Mouse (Mus musculus): ENCODE measurements around the gene D10Wsu102e. TPM values are rescaled to one million over a fixed set of nuclear protein-coding genes. Genes with fewer than 3 reads are reported as not detected.
"Not testable (repeated sequence)": the region's sequence is repeated elsewhere in the genome, so short reads cannot be mapped to it uniquely, and the experiment has no call there.

Gene D10Wsu102e
- polyA plus RNA-seq, 1 experiment from 2014 or later, result 0.77 TPM

GRCm38 (mm10) chr10:83374045-83374656 lies 14.1 kb downstream of the D10Wsu102e start:
- peaks cover 16% of the 10 kb centered on the region; the same call in 1 of the 2 replicates for H3K36me3 ChIP-seq (ENCODE audit: control insufficient read depth, insufficient read depth, low read length)
- no peak overlapping the region for H3K27ac ChIP-seq (ENCODE audit: low read length)
- 74% methylated on average over 3 of the region's 3 CpGs for WGBS
- no peak overlapping the region for H3K9ac ChIP-seq (replicated peaks; ENCODE audit: low read depth, low read length)
- ATAC-seq (ENCODE audit: insufficient number of reproducible peaks, insufficient read depth, low FRiP score, low read depth), result peak; percentile 53; the same call in 1 of the 2 replicates
- no peaks in the 10 kb centered on the region for H3K9me3 ChIP-seq (ENCODE audit: control insufficient read depth, low read depth, low read length)
- H3K27me3 ChIP-seq (ENCODE audit: control insufficient read depth, insufficient read depth, low read length), result no peaks in the 10 kb centered on the region
- no peaks in the 10 kb centered on the region for H3K4me1 ChIP-seq (ENCODE audit: control insufficient read depth, insufficient read depth, low read length)
- no peak overlapping the region for H3K4me2 ChIP-seq (replicated peaks; ENCODE audit: low read depth, low read length)
- H3K4me3 ChIP-seq (ENCODE audit: low read depth, low read length), result no peak overlapping the region

GRCm38 (mm10) chr10:83375458-83375857 lies 15.4 kb downstream of the D10Wsu102e start:
- not testable (repeated sequence) for H3K4me3 ChIP-seq (ENCODE audit: low read depth, low read length); H3K27ac ChIP-seq (ENCODE audit: low read length); H3K4me1 ChIP-seq (ENCODE audit: control insufficient read depth, insufficient read depth, low read length); H3K27me3 ChIP-seq (ENCODE audit: control insufficient read depth, insufficient read depth, low read length); H3K4me2 ChIP-seq (replicated peaks; ENCODE audit: low read depth, low read length); H3K9me3 ChIP-seq (ENCODE audit: control insufficient read depth, low read depth, low read length); H3K9ac ChIP-seq (replicated peaks; ENCODE audit: low read depth, low read length); ATAC-seq (ENCODE audit: insufficient number of reproducible peaks, insufficient read depth, low FRiP score, low read depth)
- 94% methylated on average over 5 of the region's 5 CpGs for WGBS
- H3K36me3 ChIP-seq (ENCODE audit: control insufficient read depth, insufficient read depth, low read length), result peaks cover 15% of the 10 kb centered on the region; the same call in 1 of the 2 replicates

- no peak for ATAC-seq (ENCODE audit: insufficient number of reproducible peaks, insufficient read depth, low FRiP score, low read depth)
- no peaks in the 10 kb centered on the region for H3K27me3 ChIP-seq (ENCODE audit: control insufficient read depth, insufficient read depth, low read length)
- peaks cover 3% of the 10 kb centered on the region; the same call in 1 of the 2 replicates for H3K9me3 ChIP-seq (ENCODE audit: control insufficient read depth, low read depth, low read length)
- no peak overlapping the region for H3K9ac ChIP-seq (replicated peaks; ENCODE audit: low read depth, low read length)
- no peaks in the 10 kb centered on the region for H3K4me1 ChIP-seq (ENCODE audit: control insufficient read depth, insufficient read depth, low read length)
- no peak overlapping the region for H3K4me3 ChIP-seq (ENCODE audit: low read depth, low read length)
- 89% methylated on average over 8 of the region's 8 CpGs for WGBS
- H3K4me2 ChIP-seq (replicated peaks; ENCODE audit: low read depth, low read length), result no peak overlapping the region
- H3K27ac ChIP-seq (ENCODE audit: low read length), result no peak overlapping the region
- H3K36me3 ChIP-seq (ENCODE audit: control insufficient read depth, insufficient read depth, low read length), result peaks cover 2% of the 10 kb centered on the region; the same call in 1 of the 2 replicates
Observed at GRCm38 (mm10) chr10:83376911-83377682, 17.1 kb downstream of the D10Wsu102e start.

GRCm38 (mm10) chr10:83378083-83378833 lies 18.2 kb downstream of the D10Wsu102e start:
- WGBS, result 73% methylated on average over 9 of the region's 9 CpGs
- Histone ChIP-seq H3K4me2 (replicated peaks; ENCODE audit: low read depth, low read length) (no peak overlapping the region), H3K36me3 (ENCODE audit: control insufficient read depth, insufficient read depth, low read length) (no peaks in the 10 kb centered on the region), H3K9ac (replicated peaks; ENCODE audit: low read depth, low read length) (no peak overlapping the region), H3K27ac (ENCODE audit: low read length) (no peak overlapping the region), H3K9me3 (ENCODE audit: control insufficient read depth, low read depth, low read length) (peaks cover 3% of the 10 kb centered on the region; the same call in 1 of the 2 replicates), H3K4me1 (ENCODE audit: control insufficient read depth, insufficient read depth, low read length) (no peaks in the 10 kb centered on the region), H3K4me3 (ENCODE audit: low read depth, low read length) (no peak overlapping the region), H3K27me3 (ENCODE audit: control insufficient read depth, insufficient read depth, low read length) (no peaks in the 10 kb centered on the region)
- 0 out of 2 replicates have a peak, but pooled peaks have one; percentile 28 for ATAC-seq (ENCODE audit: insufficient number of reproducible peaks, insufficient read depth, low FRiP score, low read depth)

GRCm38 (mm10) chr10:83380501-83380900 lies 20.5 kb downstream of the D10Wsu102e start:
- WGBS, result 88% methylated on average over 2 of the region's 2 CpGs
- Histone ChIP-seq H3K9me3 (ENCODE audit: control insufficient read depth, low read depth, low read length) (peaks cover 3% of the 10 kb centered on the region; the same call in 1 of the 2 replicates), H3K27me3 (ENCODE audit: control insufficient read depth, insufficient read depth, low read length) (no peaks in the 10 kb centered on the region), H3K27ac (ENCODE audit: low read length) (no peak overlapping the region), H3K36me3 (ENCODE audit: control insufficient read depth, insufficient read depth, low read length) (no peaks in the 10 kb centered on the region), H3K4me1 (ENCODE audit: control insufficient read depth, insufficient read depth, low read length) (no peaks in the 10 kb centered on the region), H3K4me3 (ENCODE audit: low read depth, low read length) (no peak overlapping the region), H3K4me2 (replicated peaks; ENCODE audit: low read depth, low read length) (no peak overlapping the region), H3K9ac (replicated peaks; ENCODE audit: low read depth, low read length) (no peak overlapping the region)
- no peak for ATAC-seq (ENCODE audit: insufficient number of reproducible peaks, insufficient read depth, low FRiP score, low read depth)

GRCm38 (mm10) chr10:83382528-83382927 lies 22.5 kb downstream of the D10Wsu102e start:
- Histone ChIP-seq H3K27ac (ENCODE audit: low read length) (no peak overlapping the region), H3K4me2 (replicated peaks; ENCODE audit: low read depth, low read length) (no peak overlapping the region), H3K27me3 (ENCODE audit: control insufficient read depth, insufficient read depth, low read length) (no peaks in the 10 kb centered on the region), H3K9ac (replicated peaks; ENCODE audit: low read depth, low read length) (no peak overlapping the region), H3K4me1 (ENCODE audit: control insufficient read depth, insufficient read depth, low read length) (no peaks in the 10 kb centered on the region), H3K36me3 (ENCODE audit: control insufficient read depth, insufficient read depth, low read length) (no peaks in the 10 kb centered on the region), H3K4me3 (ENCODE audit: low read depth, low read length) (no peak overlapping the region), H3K9me3 (ENCODE audit: control insufficient read depth, low read depth, low read length) (peaks cover 3% of the 10 kb centered on the region; the same call in 1 of the 2 replicates)
- no peak for ATAC-seq (ENCODE audit: insufficient number of reproducible peaks, insufficient read depth, low FRiP score, low read depth)
- 77% methylated on average over 4 of the region's 4 CpGs for WGBS

- no peaks in the 10 kb centered on the region for H3K27me3 ChIP-seq (ENCODE audit: control insufficient read depth, insufficient read depth, low read length)
- H3K9ac ChIP-seq (replicated peaks; ENCODE audit: low read depth, low read length), result no peak overlapping the region
- H3K4me1 ChIP-seq (ENCODE audit: control insufficient read depth, insufficient read depth, low read length), result no peaks in the 10 kb centered on the region
- WGBS, result 72% methylated on average over 2 of the region's 2 CpGs
- no peak overlapping the region for H3K27ac ChIP-seq (ENCODE audit: low read length)
- no peaks in the 10 kb centered on the region for H3K36me3 ChIP-seq (ENCODE audit: control insufficient read depth, insufficient read depth, low read length)
- H3K9me3 ChIP-seq (ENCODE audit: control insufficient read depth, low read depth, low read length), result peaks cover 3% of the 10 kb centered on the region; the same call in 1 of the 2 replicates
- H3K4me3 ChIP-seq (ENCODE audit: low read depth, low read length), result no peak overlapping the region
- no peak overlapping the region for H3K4me2 ChIP-seq (replicated peaks; ENCODE audit: low read depth, low read length)
- no peak for ATAC-seq (ENCODE audit: insufficient number of reproducible peaks, insufficient read depth, low FRiP score, low read depth)
Observed at GRCm38 (mm10) chr10:83382988-83383387, 23.0 kb downstream of the D10Wsu102e start.

- ATAC-seq (ENCODE audit: insufficient number of reproducible peaks, insufficient read depth, low FRiP score, low read depth), result no peak
- no peaks in the 10 kb centered on the region for H3K4me1 ChIP-seq (ENCODE audit: control insufficient read depth, insufficient read depth, low read length)
- no peak overlapping the region for H3K4me2 ChIP-seq (replicated peaks; ENCODE audit: low read depth, low read length)
- no peak overlapping the region for H3K4me3 ChIP-seq (ENCODE audit: low read depth, low read length)
- peaks cover 3% of the 10 kb centered on the region; the same call in 1 of the 2 replicates for H3K9me3 ChIP-seq (ENCODE audit: control insufficient read depth, low read depth, low read length)
- H3K27ac ChIP-seq (ENCODE audit: low read length), result no peak overlapping the region
- no peaks in the 10 kb centered on the region for H3K27me3 ChIP-seq (ENCODE audit: control insufficient read depth, insufficient read depth, low read length)
- 92% methylated on average over 13 of the region's 13 CpGs for WGBS
- no peaks in the 10 kb centered on the region for H3K36me3 ChIP-seq (ENCODE audit: control insufficient read depth, insufficient read depth, low read length)
- H3K9ac ChIP-seq (replicated peaks; ENCODE audit: low read depth, low read length), result no peak overlapping the region
Observed at GRCm38 (mm10) chr10:83383863-83384262, 23.8 kb downstream of the D10Wsu102e start.
